Mouse (Mus musculus): ENCODE data around the gene Olfr287.

The Olfr287 gene

GRCm38 (mm10) chr15:98220877-98221276 is at the start of gene Olfr287, which contains the start of gene Gm44579:
Gene Olfr287 (minus strand): TSS chr15:98221056.
Gene Gm44579 (minus strand): TSS chr15:98220977.
- no peak for DNase-seq (ENCODE audit: low spot score in 2 of 2)

- DNase-seq (ENCODE audit: low spot score in 2 of 2), result no peak
Measured at GRCm38 (mm10) chr15:98257776-98258175, 36.9 kb upstream of the Olfr287 start.

- DNase-seq (ENCODE audit: low spot score in 2 of 2), result no peak
Measured at GRCm38 (mm10) chr15:98257193-98257592, 36.3 kb upstream of the Olfr287 start, which contains the start of gene H1fnt. Gene H1fnt (minus strand): TSS chr15:98257293.

- peak in 1 of 2 experiments; percentile 15 for DNase-seq (ENCODE audit: low spot score in 2 of 2)
Measured at GRCm38 (mm10) chr15:98256271-98256670, 35.4 kb upstream of the Olfr287 start.

- no peak for DNase-seq (ENCODE audit: low spot score in 2 of 2)
Measured at GRCm38 (mm10) chr15:98235442-98235841, 14.6 kb upstream of the Olfr287 start.

- DNase-seq (ENCODE audit: low spot score in 2 of 2), result no peak
Measured at GRCm38 (mm10) chr15:98234350-98234749, 13.5 kb upstream of the Olfr287 start, which contains the start of gene Olfr286. Gene Olfr286 (minus strand): TSS chr15:98234450.

- DNase-seq (ENCODE audit: low spot score in 2 of 2), result no peak
Measured at GRCm38 (mm10) chr15:98226096-98226495, 5.2 kb upstream of the Olfr287 start.

- DNase-seq (ENCODE audit: low spot score in 2 of 2), result no peak
Measured at GRCm38 (mm10) chr15:98225610-98226009, 4.8 kb upstream of the Olfr287 start.

- DNase-seq (ENCODE audit: low spot score in 2 of 2), result no peak
Measured at GRCm38 (mm10) chr15:98222377-98222776, 1.5 kb upstream of the Olfr287 start.

GRCm38 (mm10) chr15:98214130-98214529 is 6.7 kb downstream of the Olfr287 start:
- no peak for DNase-seq (ENCODE audit: low spot score in 2 of 2)

- DNase-seq (ENCODE audit: low spot score in 2 of 2), result no peak
Measured at GRCm38 (mm10) chr15:98213336-98213870, 7.5 kb downstream of the Olfr287 start.

GRCm38 (mm10) chr15:98209676-98210075 is 11.2 kb downstream of the Olfr287 start:
- no peak for DNase-seq (ENCODE audit: low spot score in 2 of 2)

- DNase-seq (ENCODE audit: low spot score in 2 of 2), result no peak
Measured at GRCm38 (mm10) chr15:98195442-98195841, 25.4 kb downstream of the Olfr287 start, which contains the start of gene Olfr288. Gene Olfr288 (minus strand): TSS chr15:98195542.

GRCm38 (mm10) chr15:98184456-98184855 is 36.4 kb downstream of the Olfr287 start:
- no peak for DNase-seq (ENCODE audit: low spot score in 2 of 2)

- no peak for DNase-seq (ENCODE audit: low spot score in 2 of 2)
Measured at GRCm38 (mm10) chr15:98181856-98182570, 38.8 kb downstream of the Olfr287 start.

- DNase-seq (ENCODE audit: low spot score in 2 of 2), result peak; percentile 90 to 95
Measured at GRCm38 (mm10) chr15:98181132-98181711, 39.6 kb downstream of the Olfr287 start.

GRCm38 (mm10) chr15:98180567-98181131 is 40.2 kb downstream of the Olfr287 start:
- DNase-seq (ENCODE audit: low spot score in 2 of 2), result no peak

- no peak for DNase-seq (ENCODE audit: low spot score in 2 of 2)
Measured at GRCm38 (mm10) chr15:98177320-98177719, 43.5 kb downstream of the Olfr287 start.

- no peak for DNase-seq (ENCODE audit: low spot score in 2 of 2)
Measured at GRCm38 (mm10) chr15:98173821-98174220, 47.0 kb downstream of the Olfr287 start.

- no peak for DNase-seq (ENCODE audit: low spot score in 2 of 2)
Measured at GRCm38 (mm10) chr15:98172113-98172512, 48.7 kb downstream of the Olfr287 start.

GRCm38 (mm10) chr15:98170917-98171316 is 49.9 kb downstream of the Olfr287 start:
- no peak for DNase-seq (ENCODE audit: low spot score in 2 of 2)

GRCm38 (mm10) chr15:98170365-98170764 is 50.5 kb downstream of the Olfr287 start:
- no peak for DNase-seq (ENCODE audit: low spot score in 2 of 2)
